Mouse (Mus musculus): Measurements from ENCODE around the gene 3110021N24Rik. TPM values are rescaled to one million over a fixed set of nuclear protein-coding genes. Genes with fewer than 3 reads are reported as not detected.

3110021N24Rik gene
- polyA plus RNA-seq (2014; fragmentation: Illumina TruSeq; extraction: RNeasy Lipid Tissue Mini Kit (QIAGEN cat#74804); ENCODE audit: insufficient read depth, low read depth, low replicate concordance), result not detected

GRCm38 (mm10) chr4:108719349-108719748, at the start of gene 3110021N24Rik:
Gene 3110021N24Rik (plus strand): TSS chr4:108719649.

GRCm38 (mm10) chr4:108780057-108780863, 60.8 kb downstream of the 3110021N24Rik start, which contains the start of gene Zfyve9:
Gene Zfyve9 (minus strand): TSS chr4:108780798.

Other genes with a start within 250 kb of the 3110021N24Rik start
- 34.9 TPM for gene Prpf38a, start 140.3 kb upstream of the 3110021N24Rik start, polyA plus RNA-seq (2014; fragmentation: Illumina TruSeq; extraction: RNeasy Lipid Tissue Mini Kit (QIAGEN cat#74804); ENCODE audit: insufficient read depth, low read depth, low replicate concordance)
- gene Orc1, start 140.2 kb upstream of the 3110021N24Rik start, polyA plus RNA-seq (2014; fragmentation: Illumina TruSeq; extraction: RNeasy Lipid Tissue Mini Kit (QIAGEN cat#74804); ENCODE audit: insufficient read depth, low read depth, low replicate concordance), result 0.25 TPM
- 16.9 TPM for gene Cc2d1b, start 99.7 kb upstream of the 3110021N24Rik start, polyA plus RNA-seq (2014; fragmentation: Illumina TruSeq; extraction: RNeasy Lipid Tissue Mini Kit (QIAGEN cat#74804); ENCODE audit: insufficient read depth, low read depth, low replicate concordance)
- gene Zfyve9, start 61.1 kb downstream of the 3110021N24Rik start, polyA plus RNA-seq (2014; fragmentation: Illumina TruSeq; extraction: RNeasy Lipid Tissue Mini Kit (QIAGEN cat#74804); ENCODE audit: insufficient read depth, low read depth, low replicate concordance), result 7.8 TPM
- gene Btf3l4, start 114.0 kb downstream of the 3110021N24Rik start, polyA plus RNA-seq (2014; fragmentation: Illumina TruSeq; extraction: RNeasy Lipid Tissue Mini Kit (QIAGEN cat#74804); ENCODE audit: insufficient read depth, low read depth, low replicate concordance), result 72.7 TPM
- gene Txndc12, start 115.0 kb downstream of the 3110021N24Rik start, polyA plus RNA-seq (2014; fragmentation: Illumina TruSeq; extraction: RNeasy Lipid Tissue Mini Kit (QIAGEN cat#74804); ENCODE audit: insufficient read depth, low read depth, low replicate concordance), result 45.3 TPM
- gene Kti12, start 128.1 kb downstream of the 3110021N24Rik start, polyA plus RNA-seq (2014; fragmentation: Illumina TruSeq; extraction: RNeasy Lipid Tissue Mini Kit (QIAGEN cat#74804); ENCODE audit: insufficient read depth, low read depth, low replicate concordance), result 18.8 TPM
- gene A730015C16Rik, start 129.0 kb downstream of the 3110021N24Rik start, polyA plus RNA-seq (2014; fragmentation: Illumina TruSeq; extraction: RNeasy Lipid Tissue Mini Kit (QIAGEN cat#74804); ENCODE audit: insufficient read depth, low read depth, low replicate concordance), result not detected
- 0.72 TPM for gene Rab3b, start 159.4 kb downstream of the 3110021N24Rik start, polyA plus RNA-seq (2014; fragmentation: Illumina TruSeq; extraction: RNeasy Lipid Tissue Mini Kit (QIAGEN cat#74804); ENCODE audit: insufficient read depth, low read depth, low replicate concordance)

Measured in lung, adult 10 weeks (tissue).